Mouse (Mus musculus): ENCODE data around the gene Vmp1.

Gene Vmp1

GRCm38 (mm10) chr11:86671041-86671675 lies 12.5 kb downstream of the Vmp1 start:
- DNase-seq = no peak

- no peak for DNase-seq
Measured at GRCm38 (mm10) chr11:86668169-86668568, 15.5 kb downstream of the Vmp1 start.

GRCm38 (mm10) chr11:86667553-86667952 lies 16.1 kb downstream of the Vmp1 start:
- DNase-seq = no peak

- DNase-seq = no peak
Measured at GRCm38 (mm10) chr11:86664406-86664805, 19.2 kb downstream of the Vmp1 start.

- no peak for DNase-seq
Measured at GRCm38 (mm10) chr11:86663977-86664376, 19.7 kb downstream of the Vmp1 start.

- no peak for DNase-seq
Measured at GRCm38 (mm10) chr11:86662986-86663895, 20.4 kb downstream of the Vmp1 start.

- DNase-seq = no peak
Measured at GRCm38 (mm10) chr11:86657863-86658262, 25.8 kb downstream of the Vmp1 start.

GRCm38 (mm10) chr11:86656849-86657567 lies 26.6 kb downstream of the Vmp1 start:
- no peak for DNase-seq

GRCm38 (mm10) chr11:86655671-86656070 lies 28.0 kb downstream of the Vmp1 start:
- DNase-seq = no peak

GRCm38 (mm10) chr11:86654096-86654495 lies 29.5 kb downstream of the Vmp1 start:
- no peak for DNase-seq

- DNase-seq = peak; percentile 20
Measured at GRCm38 (mm10) chr11:86653446-86653845, 30.2 kb downstream of the Vmp1 start.

GRCm38 (mm10) chr11:86652578-86652979 lies 31.1 kb downstream of the Vmp1 start:
- no peak for DNase-seq

GRCm38 (mm10) chr11:86650676-86651075 lies 33.0 kb downstream of the Vmp1 start:
- no peak for DNase-seq

GRCm38 (mm10) chr11:86649542-86649941 lies 34.1 kb downstream of the Vmp1 start:
- DNase-seq = no peak

GRCm38 (mm10) chr11:86647706-86648447 lies 35.8 kb downstream of the Vmp1 start:
- DNase-seq = no peak

GRCm38 (mm10) chr11:86646885-86647459 lies 36.7 kb downstream of the Vmp1 start:
- DNase-seq = no peak

GRCm38 (mm10) chr11:86646136-86646834 lies 37.4 kb downstream of the Vmp1 start:
- DNase-seq = no peak

GRCm38 (mm10) chr11:86644553-86644952 lies 39.1 kb downstream of the Vmp1 start:
- no peak for DNase-seq

GRCm38 (mm10) chr11:86641714-86642113 lies 41.9 kb downstream of the Vmp1 start:
- no peak for DNase-seq

- no peak for DNase-seq
Measured at GRCm38 (mm10) chr11:86637697-86638096, 45.9 kb downstream of the Vmp1 start.

GRCm38 (mm10) chr11:86634396-86634795 lies 49.2 kb downstream of the Vmp1 start:
- no peak for DNase-seq

GRCm38 (mm10) chr11:86629941-86630340 lies 53.7 kb downstream of the Vmp1 start:
- no peak for DNase-seq

Measured in right cerebral cortex, postnatal 4 days (tissue).